Mouse (Mus musculus) thymus, postnatal 36 days (tissue): ENCODE measurements at regions not wholly inside any gene's neighbourhood (a gene's known extent, or its start where the extent isn't known, plus 50 kb on each side); places are given as distances from the start of the nearest gene placed in this dataset.

ENCODE experiments used
- DNase-seq, 2 experiments: peaks; one replicate each; pipeline ENCODE4 v3.0.0; 2022; ENCODE audit warnings: mixed read lengths in 2 of 2

GRCm38 (mm10) chr16:76076231-76076630 is 54.1 kb upstream of the Samsn1 start:
- DNase-seq: no peak
